Mouse (Mus musculus): ENCODE results near the gene Eme1. TPM values are rescaled to one million over a fixed set of nuclear protein-coding genes. Genes with fewer than 3 reads are reported as not detected.

The Eme1 gene
- total RNA-seq, 2 experiments from 2014 or later = 4.2 to 5.1 TPM

GRCm38 (mm10) chr11:94596311-94596852 is 57.4 kb downstream of the Eme1 start:
- peak; percentile 30 for DNase-seq

Other genes starting within 250 kb of the Eme1 start
- gene Cacna1g, start 179.8 kb downstream of the Eme1 start, total RNA-seq (2021) = 10 to 100 TPM; 48.7 to 52.8 TPM
- 1 to 10 TPM in 1 of 2 experiments, under 1 TPM in 1; 0.61 to 1.5 TPM for gene Spata20, start 167.8 kb downstream of the Eme1 start, total RNA-seq (2021)
- gene Epn3, start 154.0 kb downstream of the Eme1 start, total RNA-seq (2021) = 10 to 100 TPM; 31.3 to 34.3 TPM
- 1 to 10 TPM; 5.9 to 6.3 TPM for gene Mycbpap, start 132.2 kb downstream of the Eme1 start, total RNA-seq (2021)
- 10 to 100 TPM; 12.3 to 13.0 TPM for gene Rsad1, start 104.7 kb downstream of the Eme1 start, total RNA-seq (2021)
- gene Chad, start 88.9 kb downstream of the Eme1 start, total RNA-seq (2021) = under 1 TPM; 0.61 to 0.62 TPM
- 10 to 100 TPM; 29.8 to 30.4 TPM for gene Acsf2, start 52.1 kb downstream of the Eme1 start, total RNA-seq (2021)
- 10 to 100 TPM; 85.0 to 91.8 TPM for gene Lrrc59, start 24.2 kb downstream of the Eme1 start, total RNA-seq (2021)
- gene Mrpl27, start 197 bp downstream of the Eme1 start, total RNA-seq (2021) = 10 to 100 TPM; 72.9 to 78.9 TPM
- 10 to 100 TPM; 17.9 to 20.4 TPM for gene Xylt2, start 23.6 kb upstream of the Eme1 start, total RNA-seq (2021)
- not detected for gene Gm11541, start 50.5 kb upstream of the Eme1 start, total RNA-seq (2021)
- 1 to 10 TPM in 1 of 2 experiments, under 1 TPM in 1; 0.97 to 1.4 TPM for gene Cdc34b, start 87.8 kb upstream of the Eme1 start, total RNA-seq (2021)
- not detected for gene Tmem92, start 128.7 kb upstream of the Eme1 start, total RNA-seq (2021)

Data from heart, postnatal 4 days (tissue).